Mouse (Mus musculus) G1E (cell line): ENCODE results near the gene Gabarapl2.

Source experiments
- CTCF ChIP-seq: IDR thresholded peaks from 2 replicates; pipeline ENCODE4 v1.5.1; 2012; ENCODE audit warnings: low read depth, low read length, inconsistent platforms, mixed read lengths
- GATA1 ChIP-seq: IDR thresholded peaks from 2 replicates; pipeline ENCODE4 v1.6.1; 2012; ENCODE audit warnings: borderline replicate concordance, low read length, inconsistent platforms, mixed read lengths
- GATA2 ChIP-seq: IDR thresholded peaks from 2 replicates; pipeline ENCODE4 v1.6.1; 2012; ENCODE audit warnings: low read depth, low read length, inconsistent platforms, borderline replicate concordance
- POLR2AphosphoS5 ChIP-seq: IDR thresholded peaks from 2 replicates; pipeline ENCODE4 v1.6.1; 2012; ENCODE audit warnings: low read depth, low read length, inconsistent platforms; ENCODE audit not compliant: insufficient replicate concordance
- TAL1 ChIP-seq: conservative IDR thresholded peaks from 2 replicates; pipeline ENCODE4 v1.6.1; 2012; ENCODE audit warnings: low read depth, low read length, inconsistent platforms, mixed read lengths

DNA sequence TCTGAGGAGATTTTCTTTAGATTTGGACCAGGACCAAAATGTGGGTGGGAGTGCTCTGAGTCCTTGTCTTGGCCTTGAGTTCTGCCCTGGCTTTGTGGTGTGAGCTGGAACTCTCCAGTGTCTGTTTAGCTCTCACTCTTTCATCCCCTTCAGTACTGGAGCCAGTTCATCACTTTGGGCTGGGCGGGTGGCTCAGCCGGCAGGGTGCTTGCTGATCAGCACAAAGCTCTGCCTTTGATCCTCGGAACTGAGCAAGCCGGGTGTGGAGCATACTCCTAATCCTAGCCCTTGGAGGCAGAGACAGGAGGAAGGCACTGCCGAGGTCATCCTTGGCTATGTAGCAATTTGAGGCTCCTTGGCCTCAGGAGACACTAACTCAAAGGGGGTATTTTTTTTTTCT, 28.5 kb downstream of the Gabarapl2 start:
- TF ChIP-seq CTCF (no peak), GATA2 (no peak), GATA1 (no peak), POLR2AphosphoS5 (no peak), TAL1 (no peak)
